Mouse (Mus musculus) kidney, adult 2 months (tissue): ENCODE results near the gene Cdc27. TPM values are rescaled to one million over a fixed set of nuclear protein-coding genes. Genes with fewer than 3 reads are reported as not detected.
"Not testable (repeated sequence)": the region's sequence is repeated elsewhere in the genome, so short reads cannot be mapped to it uniquely, and the experiment has no call there.

Experiments
- DNase-seq: peaks from one replicate; pipeline ENCODE4 v3.0.0; 2021
- H3K27ac ChIP-seq: fragments of 200-500 bp; 2 replicates; pipeline ENCODE4 v1.5.1; 2012; ENCODE audit warnings: low read depth, low read length, control low read depth, inconsistent platforms; ENCODE audit not compliant: insufficient read depth
- H3K27me3 ChIP-seq: fragments of 200-500 bp; replicated peaks from 2 replicates; pipeline ENCODE4 v1.6.1; 2012; ENCODE audit warnings: mild to moderate bottlenecking, moderate library complexity, low read length, inconsistent platforms; ENCODE audit not compliant: control insufficient read depth, insufficient read depth
- H3K36me3 ChIP-seq: fragments of 200-500 bp; 2 replicates; pipeline ENCODE4 v1.6.1; 2012; ENCODE audit warnings: mild to moderate bottlenecking, moderate library complexity, low read length, inconsistent platforms; ENCODE audit not compliant: control insufficient read depth, insufficient read depth
- H3K4me1 ChIP-seq: fragments of 200-500 bp; 2 replicates; pipeline ENCODE4 v1.6.1; 2011; ENCODE audit warnings: low read length; ENCODE audit not compliant: control insufficient read depth, insufficient read depth
- H3K4me3 ChIP-seq: fragments of 200-500 bp; 2 replicates; pipeline ENCODE4 v1.5.1; 2011; ENCODE audit warnings: mild to moderate bottlenecking, low read depth, low read length, control low read depth; ENCODE audit not compliant: insufficient read depth
- CTCF ChIP-seq: fragments of 200-500 bp; conservative IDR thresholded peaks from 2 replicates; pipeline ENCODE4 v1.5.1; 2011; ENCODE audit warnings: low read depth, mild to moderate bottlenecking, control low read depth, low read length, moderate library complexity, mixed read lengths; ENCODE audit not compliant: insufficient read depth, insufficient read length
- POLR2A ChIP-seq: fragments of 200-500 bp; IDR thresholded peaks from one replicate; pipeline ENCODE4 v1.6.1; 2011; ENCODE audit warnings: low read depth, low read length, control low read depth
- WGBS: fragments of 180-500 bp; shearing (Covaris S2); methylation state at CpG from one replicate; pipeline ENCODE4 v1.1.7; 2018; 5-methylcytosine and 5-hydroxymethylcytosine counted together
- polyA plus RNA-seq: library from polyadenylated mRNA; depleted of rRNA; stranded (reverse); fragments of >200 nt; gene quantifications from 2 replicates; pipeline ENCODE4 v1.2.3, GENCODE M21; 2012

The Cdc27 gene
- polyA plus RNA-seq, 1 experiment = 6.1 TPM

DNA sequence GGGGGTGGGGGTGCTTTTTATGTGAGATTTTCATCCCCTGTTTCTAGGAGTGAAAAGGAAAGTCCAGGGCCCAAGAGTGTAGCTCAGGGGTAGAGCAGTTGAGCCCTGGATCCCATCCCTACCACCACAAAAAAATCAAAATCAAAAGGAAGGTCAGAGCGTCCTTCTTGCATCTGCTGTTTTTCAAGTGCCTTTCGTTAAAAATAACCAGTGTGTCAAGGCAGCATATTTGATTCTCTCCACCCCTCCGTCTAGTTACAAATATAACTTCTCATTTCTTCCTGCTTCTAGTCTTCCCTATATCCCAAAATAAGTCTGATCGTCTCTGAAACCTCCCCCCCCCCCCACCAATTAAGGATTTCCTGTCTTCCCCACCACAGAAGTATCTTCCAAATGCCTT lies 7.6 kb upstream of the Cdc27 start:
- H3K27ac ChIP-seq = no peak overlapping the region
- TF ChIP-seq POLR2A = no peak
- no peak for TF ChIP-seq CTCF
- no peaks in the 10 kb centered on the region; the same call in 1 of the 2 replicates for H3K27me3 ChIP-seq
- H3K36me3 ChIP-seq = no peaks in the 10 kb centered on the region
- H3K4me1 ChIP-seq = no peaks in the 10 kb centered on the region
- WGBS = 67% methylated on average over 4 of the region's 4 CpGs
- no peak for DNase-seq
- no peak overlapping the region for H3K4me3 ChIP-seq

- 1% methylated on average over 53 of the region's 53 CpGs for WGBS
- Histone ChIP-seq H3K4me1 (peaks cover 9% of the 10 kb centered on the region), H3K4me3 (peak overlapping the region; percentile 92), H3K27ac (peak overlapping the region; percentile 89), H3K27me3 (no peaks in the 10 kb centered on the region), H3K36me3 (no peaks in the 10 kb centered on the region)
- TF ChIP-seq CTCF (no peak), POLR2A (no peak)
- DNase-seq = no peak
Observed at GRCm38 (mm10) chr11:104549438-104550405, 698 bp downstream of the Cdc27 start.

DNA sequence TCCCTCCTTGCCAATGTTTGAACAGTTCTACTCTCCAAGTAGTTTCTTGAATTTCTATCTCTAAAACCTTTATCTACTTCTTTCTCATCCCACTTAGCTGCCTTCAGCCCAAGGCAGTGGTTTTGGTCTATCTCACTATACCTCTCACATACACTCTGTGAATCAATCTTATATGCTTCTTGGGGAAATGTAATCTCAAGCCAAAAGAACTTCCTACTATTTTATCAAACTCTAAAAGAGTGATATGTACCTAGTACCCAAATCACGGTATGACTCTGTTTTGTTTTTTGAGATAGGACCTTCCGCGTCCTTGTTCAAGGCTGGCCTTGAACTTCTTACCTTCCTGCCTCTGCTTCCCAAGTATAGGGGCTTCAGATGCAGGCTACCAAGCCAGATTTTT lies 2.9 kb downstream of the Cdc27 start:
- WGBS = 92% methylated on average over 3 of the region's 3 CpGs
- TF ChIP-seq CTCF = no peak
- no peak for TF ChIP-seq POLR2A
- Histone ChIP-seq H3K4me3 (no peak overlapping the region), H3K27me3 (no peaks in the 10 kb centered on the region), H3K27ac (no peak overlapping the region), H3K4me1 (peaks cover 10% of the 10 kb centered on the region), H3K36me3 (no peaks in the 10 kb centered on the region)
- no peak for DNase-seq

DNA sequence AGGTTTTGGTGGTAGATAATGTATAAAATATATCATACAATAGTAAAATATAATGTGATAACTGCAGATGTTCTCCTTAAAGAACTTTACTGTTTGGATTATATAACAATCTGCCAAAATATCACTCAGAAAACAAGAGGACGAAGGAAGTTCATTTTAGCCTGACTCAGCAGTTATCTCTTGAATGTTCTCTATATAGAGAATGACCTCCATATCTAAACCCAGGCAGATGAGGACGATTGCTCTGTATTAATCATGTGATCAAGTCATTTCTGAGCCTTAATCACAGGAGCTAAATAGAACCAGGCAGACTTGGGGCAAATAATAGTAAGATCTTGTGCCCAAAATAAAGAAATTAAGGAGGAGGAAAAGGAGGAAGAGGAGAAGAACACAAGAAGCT lies 5.9 kb downstream of the Cdc27 start:
- no peaks in the 10 kb centered on the region for H3K36me3 ChIP-seq
- H3K4me1 ChIP-seq = peaks cover 10% of the 10 kb centered on the region
- H3K27me3 ChIP-seq = no peaks in the 10 kb centered on the region
- no peak overlapping the region for H3K4me3 ChIP-seq
- no peak for DNase-seq
- H3K27ac ChIP-seq = no peak overlapping the region
- TF ChIP-seq POLR2A (no peak), CTCF (no peak)
- WGBS = 42% methylated on average over 2 of the region's 2 CpGs

GRCm38 (mm10) chr11:104543337-104543736 lies 7.1 kb downstream of the Cdc27 start:
- 92% methylated on average over 2 of the region's 2 CpGs for WGBS
- not testable (repeated sequence) for H3K4me3 ChIP-seq, DNase-seq, H3K27ac ChIP-seq, H3K4me1 ChIP-seq, H3K27me3 ChIP-seq, H3K36me3 ChIP-seq

- H3K27ac ChIP-seq = no peak overlapping the region
- no peaks in the 10 kb centered on the region for H3K27me3 ChIP-seq
- WGBS = 66% methylated on average over 5 of the region's 5 CpGs
- no peak for TF ChIP-seq CTCF
- no peak for TF ChIP-seq POLR2A
- DNase-seq = peak; percentile 51
- no peak overlapping the region for H3K4me3 ChIP-seq
- no peaks in the 10 kb centered on the region for H3K36me3 ChIP-seq
- peaks cover 2% of the 10 kb centered on the region; the same call in 1 of the 2 replicates for H3K4me1 ChIP-seq
Observed at GRCm38 (mm10) chr11:104539811-104540210, 10.6 kb downstream of the Cdc27 start.

- 97% methylated on average over 2 of the region's 2 CpGs for WGBS
Observed at GRCm38 (mm10) chr11:104537945-104538555, 12.4 kb downstream of the Cdc27 start.

More at GRCm38 (mm10) chr11:104537945-104538555, 12.4 kb downstream of the Cdc27 start:
- TF ChIP-seq CTCF (no peak), POLR2A (no peak)
- Histone ChIP-seq H3K4me3 (no peak overlapping the region), H3K27ac (no peak overlapping the region), H3K4me1 (no peaks in the 10 kb centered on the region), H3K36me3 (no peaks in the 10 kb centered on the region; the same call in 1 of the 2 replicates), H3K27me3 (no peaks in the 10 kb centered on the region)
- DNase-seq = no peak
